Mouse (Mus musculus): Measurements from ENCODE around the gene Wwox.

Gene Wwox

DNA sequence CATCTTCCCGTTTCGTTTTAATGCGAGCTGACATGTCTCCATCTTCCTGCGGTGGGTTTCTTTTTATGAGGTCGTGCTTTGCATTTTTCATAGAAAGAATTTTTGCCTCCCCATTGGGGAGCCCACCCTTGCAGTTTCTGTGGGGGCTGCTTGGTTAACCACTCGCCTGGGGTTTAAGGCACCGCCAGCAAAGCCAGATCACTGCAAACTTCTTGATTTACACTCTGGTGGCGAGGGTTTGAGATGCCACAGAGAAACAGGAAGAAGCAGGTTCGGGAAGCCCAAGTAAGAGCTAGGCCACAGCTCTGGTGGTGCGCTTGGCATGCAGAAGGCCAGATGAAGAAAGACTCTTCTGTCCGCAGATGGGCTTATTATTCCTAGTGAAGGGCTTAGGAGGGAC, 789.4 kb downstream of the Wwox start:
- DNase-seq (ENCODE audit: low spot score): no peak

DNA sequence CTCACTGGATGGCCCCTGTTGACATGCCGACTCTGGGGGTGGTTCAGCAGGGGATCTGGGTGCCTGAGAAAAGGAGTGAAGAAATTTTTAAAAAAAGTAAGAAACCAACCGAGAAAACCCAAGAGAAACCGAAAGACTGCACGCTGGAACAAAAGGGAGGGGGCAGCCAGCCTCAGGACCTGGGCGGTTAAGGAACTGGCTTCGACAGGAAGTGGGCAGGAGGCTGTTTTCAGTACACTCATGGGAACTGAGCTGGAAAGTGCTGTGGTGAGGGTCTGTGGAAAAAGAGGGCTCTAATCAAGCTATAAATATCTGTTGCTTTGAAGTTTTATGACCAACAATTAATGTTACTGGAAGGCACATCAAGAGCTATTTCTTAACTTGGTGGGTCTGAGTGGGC, 794.6 kb downstream of the Wwox start:
- DNase-seq (ENCODE audit: low spot score): no peak

DNA sequence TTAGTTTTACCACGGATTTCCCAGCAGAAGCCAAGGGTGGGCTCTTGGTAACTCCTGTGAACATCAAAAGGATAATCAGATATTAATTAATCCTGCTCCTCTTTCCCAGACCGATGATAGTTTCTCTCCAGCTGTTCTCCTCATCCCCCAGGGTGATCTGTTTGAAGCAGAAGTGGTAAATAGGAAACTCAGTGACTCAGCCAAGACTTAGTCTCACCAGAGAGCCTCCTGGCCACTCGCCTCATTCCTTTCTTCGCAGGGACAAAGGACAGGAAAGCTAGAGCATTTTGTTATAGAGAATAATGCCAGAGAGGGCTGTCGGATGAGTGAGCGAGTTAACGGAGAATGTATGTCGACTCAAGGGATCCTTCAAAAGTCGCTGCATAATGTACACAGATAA, 798.1 kb downstream of the Wwox start:
- no peak for DNase-seq (ENCODE audit: low spot score)

DNA sequence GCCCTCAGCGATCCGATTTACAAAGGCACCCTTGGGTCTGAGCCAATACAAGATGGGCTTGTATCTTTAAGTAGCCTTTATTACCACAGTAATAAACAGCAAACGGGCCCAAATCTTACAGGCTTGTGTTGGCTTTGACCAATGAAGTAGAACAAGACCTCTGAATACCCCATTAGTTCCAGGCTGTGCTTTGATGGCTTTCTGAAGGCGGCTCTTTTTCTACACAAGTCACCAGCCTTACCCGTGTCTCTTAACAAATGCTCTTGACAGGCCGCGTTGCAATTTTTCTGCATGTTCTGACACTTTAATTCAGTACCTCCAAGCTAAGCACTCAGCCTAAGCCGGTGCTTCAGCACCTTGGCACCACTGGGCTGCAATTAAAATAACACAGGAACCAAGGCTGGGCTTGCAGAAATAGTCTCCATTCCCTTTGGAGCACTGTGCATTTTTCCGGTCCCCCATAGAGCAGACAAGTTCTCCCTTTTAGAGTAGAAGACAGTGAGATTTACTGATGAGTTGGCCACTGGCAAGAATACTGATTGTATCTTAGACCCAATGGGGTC, 804.1 kb downstream of the Wwox start:
- no peak for DNase-seq (ENCODE audit: low spot score)

DNA sequence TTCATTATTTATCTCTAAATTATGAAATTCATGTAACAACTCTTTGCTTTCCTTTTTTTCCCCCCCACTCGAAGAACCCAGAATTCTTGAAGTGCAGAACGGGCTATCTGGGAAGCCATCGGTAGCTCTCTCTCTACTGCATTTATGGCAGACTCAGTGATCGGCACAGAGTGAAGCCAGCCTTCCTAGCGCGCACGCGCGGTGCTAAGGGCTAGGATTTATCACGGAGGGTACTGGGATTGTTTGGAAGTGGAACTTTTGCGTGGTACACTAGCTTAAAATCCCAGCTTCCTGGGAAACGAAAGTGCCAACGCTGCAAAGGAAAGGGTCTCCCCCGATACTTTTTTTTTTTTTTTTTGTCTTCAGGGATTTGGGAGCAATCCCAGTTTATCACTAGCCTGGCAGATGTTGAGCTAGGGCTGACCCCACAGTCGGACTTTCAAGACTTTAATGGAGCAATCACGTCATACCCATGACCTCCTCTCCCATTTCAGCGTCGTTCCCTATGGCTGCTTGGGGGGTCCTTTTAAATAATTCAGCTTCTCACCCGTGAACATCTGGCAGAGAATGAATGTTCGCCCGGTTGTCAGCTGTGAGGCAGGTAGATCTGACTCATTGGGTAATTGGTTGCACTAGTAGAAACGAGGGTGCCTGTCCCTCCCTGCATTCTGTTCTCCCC, 810.4 kb downstream of the Wwox start:
- no peak for DNase-seq (ENCODE audit: low spot score)

DNA sequence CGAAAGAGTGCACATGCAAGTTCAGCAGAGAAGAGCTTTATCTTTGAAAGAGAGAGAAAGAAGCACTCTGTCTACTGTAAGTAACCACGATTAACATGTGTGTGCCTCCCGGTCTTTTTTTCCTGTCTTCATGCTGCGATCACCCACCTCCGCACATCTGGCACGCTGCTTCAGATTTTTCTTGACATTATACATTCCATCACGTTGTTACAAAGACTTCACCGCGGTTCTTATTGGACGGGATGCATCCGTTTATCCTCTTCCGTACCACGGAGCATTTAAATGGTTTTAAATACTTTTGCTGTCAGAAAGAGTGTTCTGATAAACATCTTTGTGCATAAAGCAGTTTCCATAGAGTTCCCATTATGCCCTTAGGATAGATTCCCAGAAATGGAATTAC, 816.1 kb downstream of the Wwox start:
- no peak for DNase-seq (ENCODE audit: low spot score)

DNA sequence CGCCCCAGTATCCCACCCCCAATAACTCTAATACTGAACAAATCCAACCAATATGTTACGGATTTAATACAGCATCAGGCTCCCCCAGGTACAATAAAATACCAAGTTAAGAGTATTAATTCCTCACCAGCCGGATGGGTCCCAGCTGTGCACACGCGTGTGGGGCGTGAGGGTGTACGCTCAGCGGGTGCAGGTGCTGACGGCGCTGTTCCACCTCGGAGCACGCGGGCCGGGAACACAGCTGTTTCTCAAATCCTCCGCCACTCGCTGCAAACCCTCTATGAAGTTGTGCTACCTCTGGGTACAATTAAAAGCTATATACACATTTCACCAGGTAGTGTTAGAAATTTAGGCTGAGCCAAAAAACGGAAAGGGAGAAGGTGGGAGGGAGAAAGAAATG, 818.0 kb downstream of the Wwox start:
- no peak for DNase-seq (ENCODE audit: low spot score)

DNA sequence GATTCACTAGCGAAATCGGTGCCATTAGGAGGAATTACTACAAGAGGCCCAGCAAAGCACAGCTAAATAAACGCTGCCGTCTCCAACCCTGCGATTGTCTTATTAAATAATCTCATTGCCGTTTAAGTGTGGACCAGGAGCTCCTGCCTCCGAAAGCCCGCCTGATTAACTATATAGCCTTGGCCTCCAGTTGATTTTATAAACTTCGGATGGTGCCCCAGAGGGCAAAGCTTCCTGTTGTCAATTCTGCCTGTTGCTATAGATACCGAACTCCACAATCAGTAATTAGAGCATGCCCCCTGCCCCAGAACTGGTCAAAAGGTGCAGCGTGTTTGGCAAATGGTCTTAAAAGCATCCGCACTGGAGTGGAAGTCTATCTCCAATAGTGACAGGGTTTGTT, 820.4 kb downstream of the Wwox start:
- DNase-seq (ENCODE audit: low spot score): no peak

DNA sequence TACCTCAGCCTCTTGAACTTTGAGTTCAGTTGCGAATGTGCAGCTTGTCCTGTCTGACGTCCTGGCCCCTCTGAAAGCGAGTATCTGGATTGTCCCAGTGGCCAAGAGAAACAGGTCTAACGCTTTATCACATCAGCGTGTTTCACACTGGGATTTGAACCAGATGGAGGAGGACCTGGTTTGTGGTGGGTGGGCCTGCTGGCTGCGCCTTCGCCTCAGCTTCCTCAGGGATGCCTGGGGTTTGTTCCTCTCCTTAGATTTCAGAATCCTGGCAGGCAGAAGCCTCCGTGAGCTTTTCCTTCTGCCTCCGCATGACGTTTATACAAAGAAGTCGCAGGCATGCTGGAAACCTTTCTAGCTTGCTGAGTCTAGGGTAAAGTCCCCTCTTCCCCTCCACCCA, 827.7 kb downstream of the Wwox start:
- DNase-seq (ENCODE audit: low spot score): no peak

DNA sequence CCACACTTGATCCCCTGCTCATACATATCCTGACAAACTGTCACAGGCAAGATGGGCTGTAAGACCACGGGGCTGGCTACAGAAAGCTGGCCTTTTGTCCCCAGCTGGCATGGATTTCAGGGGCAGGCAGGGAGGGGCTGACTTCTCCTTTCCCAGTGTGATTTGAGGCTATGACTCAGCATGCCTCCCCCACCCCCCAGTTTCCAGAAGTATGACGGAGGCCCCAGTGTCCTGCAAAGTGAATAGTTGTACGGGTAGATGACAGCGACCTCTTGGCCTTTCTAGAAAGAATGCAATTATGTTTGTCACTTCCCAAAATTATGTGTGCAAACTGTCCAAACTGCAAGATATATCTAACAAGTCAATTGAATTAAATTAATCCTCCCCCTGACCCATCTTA, 830.1 kb downstream of the Wwox start:
- no peak for DNase-seq (ENCODE audit: low spot score)

DNA sequence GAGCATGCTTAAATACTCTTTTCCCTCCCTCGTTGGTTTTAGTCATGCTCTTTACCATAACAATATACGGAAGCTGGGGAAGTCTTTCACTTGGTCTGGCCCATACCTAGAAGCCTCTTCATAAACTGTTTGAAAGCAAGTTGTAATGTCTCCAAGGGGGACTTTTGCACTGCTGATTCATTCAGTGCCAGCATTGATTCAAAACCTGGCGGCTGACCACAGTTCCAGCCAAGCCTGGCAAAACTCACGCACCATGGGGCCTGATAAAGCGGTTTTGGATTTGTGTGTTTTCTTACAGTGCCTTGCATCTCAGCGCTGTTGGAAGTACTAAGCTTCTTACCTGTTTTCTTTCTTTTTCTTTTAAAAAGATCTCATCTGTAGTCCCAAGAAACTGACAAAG, 834.5 kb downstream of the Wwox start:
- DNase-seq (ENCODE audit: low spot score): no peak

DNA sequence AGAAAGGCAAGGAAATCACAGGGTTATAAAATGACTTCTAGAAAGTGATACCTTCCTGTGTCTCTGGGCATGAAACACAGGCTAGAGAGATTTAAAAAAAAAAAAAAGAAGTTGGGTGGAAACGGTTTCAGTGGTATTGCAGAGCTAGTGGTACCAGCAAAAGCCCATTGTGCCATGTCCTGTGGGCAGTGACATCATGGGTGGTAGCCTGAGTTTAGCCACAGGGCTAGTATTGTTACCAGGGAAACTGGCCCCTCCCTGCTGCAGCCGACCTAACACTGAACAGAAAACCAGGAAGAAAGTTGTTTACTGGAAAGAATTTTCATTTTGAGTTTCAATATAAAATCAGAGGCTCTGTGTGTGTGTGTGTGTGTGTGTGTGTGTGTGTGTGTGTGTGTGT, 836.8 kb downstream of the Wwox start:
- DNase-seq (ENCODE audit: low spot score): no peak

DNA sequence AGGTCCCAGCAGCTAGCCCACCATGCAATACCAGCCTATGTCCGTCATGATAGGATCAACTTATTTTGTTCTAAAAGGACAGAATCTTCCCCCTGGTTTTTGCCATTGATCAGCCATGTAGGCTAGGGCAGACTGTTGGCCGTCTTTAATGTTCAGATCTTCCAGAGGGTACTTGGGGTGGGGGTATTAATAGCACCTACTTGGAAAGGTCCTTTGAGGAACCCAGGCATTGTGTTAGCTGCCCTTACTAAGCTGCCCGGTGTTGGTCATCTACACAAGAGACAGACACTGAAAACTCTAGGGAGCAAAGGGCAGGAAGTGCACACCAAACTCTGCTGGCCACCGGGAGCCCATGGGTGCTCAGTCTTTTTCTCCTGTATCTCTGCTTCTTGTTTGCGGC, 838.8 kb downstream of the Wwox start:
- no peak for DNase-seq (ENCODE audit: low spot score)

DNA sequence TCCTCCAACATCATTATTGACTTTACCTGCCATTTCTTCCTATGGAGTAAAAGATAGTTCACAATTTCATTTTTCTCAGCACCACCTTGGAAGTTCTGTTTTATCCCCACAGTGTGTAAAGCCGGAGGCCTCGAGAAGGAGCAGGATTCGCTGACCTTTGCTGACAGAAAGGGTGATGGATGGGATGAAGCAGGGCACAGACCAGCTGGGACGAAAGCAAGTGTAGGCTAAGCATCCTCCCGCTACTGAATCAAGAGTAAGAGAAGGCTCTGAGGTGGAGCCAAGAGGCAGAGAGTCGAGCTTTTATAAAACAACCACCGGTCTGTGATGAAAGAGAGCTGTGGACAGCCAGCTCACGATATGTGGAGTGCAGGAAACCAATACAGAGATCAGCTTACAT, 850.8 kb downstream of the Wwox start:
- no peak for DNase-seq (ENCODE audit: low spot score)

DNA sequence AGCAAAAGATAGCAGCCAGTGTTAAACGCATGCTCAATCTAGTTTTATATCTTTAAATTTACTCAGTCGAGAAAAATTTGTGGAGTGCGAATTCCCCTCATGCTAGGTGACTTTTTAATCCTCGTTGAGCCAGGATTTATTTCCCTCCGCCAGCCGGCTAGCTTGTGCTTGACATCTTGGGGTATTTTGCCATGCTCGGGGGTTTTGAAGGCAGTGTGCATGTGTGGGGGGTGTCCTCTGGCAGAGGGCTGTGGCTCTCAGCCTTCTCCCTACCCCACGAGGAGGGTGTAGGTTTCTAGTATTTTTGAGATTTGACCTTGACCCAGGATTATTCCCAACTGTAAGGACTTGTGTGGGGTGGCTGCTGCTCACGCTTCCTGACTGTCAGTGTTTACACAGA, 857.3 kb downstream of the Wwox start:
- no peak for DNase-seq (ENCODE audit: low spot score)

DNA sequence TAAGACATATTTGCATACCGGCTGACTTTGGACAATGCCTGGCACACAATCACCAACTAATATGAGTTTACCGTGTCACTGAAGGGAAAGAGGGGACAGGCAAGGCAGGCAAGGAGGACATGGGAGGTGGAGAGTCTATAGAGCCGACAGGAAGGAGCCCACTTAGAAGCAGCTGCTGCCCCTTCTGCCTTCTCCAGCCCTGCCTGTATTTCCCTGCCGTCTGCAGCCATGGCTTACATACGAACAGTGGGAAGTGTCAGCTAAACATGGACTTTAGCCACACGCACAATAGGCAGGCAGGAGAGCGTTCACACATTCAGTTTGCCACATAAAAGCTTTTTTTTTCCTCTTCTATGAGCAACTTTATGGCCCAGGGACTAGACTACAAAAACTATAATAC, 863.0 kb downstream of the Wwox start:
- no peak for DNase-seq (ENCODE audit: low spot score)

DNA sequence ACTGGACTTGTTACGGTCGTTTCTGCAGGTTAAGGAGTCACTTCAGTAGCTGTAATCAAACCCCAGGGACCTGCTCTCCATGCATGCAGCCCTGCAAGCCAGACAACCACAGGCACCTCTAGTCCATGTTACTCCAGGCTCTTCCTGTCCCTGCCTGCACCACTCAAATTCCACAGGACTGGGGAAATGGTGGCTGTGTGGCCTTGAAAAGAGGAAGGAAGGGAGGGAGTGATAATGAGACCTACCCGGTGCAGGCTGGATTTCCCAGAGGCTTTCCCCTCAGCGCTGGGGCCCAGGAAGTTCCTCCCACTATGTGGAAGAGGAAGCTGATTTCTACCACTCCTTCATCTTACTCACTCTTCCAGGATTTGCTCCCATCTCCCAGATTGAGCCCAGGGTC, 868.0 kb downstream of the Wwox start:
- DNase-seq (ENCODE audit: low spot score): no peak

DNA sequence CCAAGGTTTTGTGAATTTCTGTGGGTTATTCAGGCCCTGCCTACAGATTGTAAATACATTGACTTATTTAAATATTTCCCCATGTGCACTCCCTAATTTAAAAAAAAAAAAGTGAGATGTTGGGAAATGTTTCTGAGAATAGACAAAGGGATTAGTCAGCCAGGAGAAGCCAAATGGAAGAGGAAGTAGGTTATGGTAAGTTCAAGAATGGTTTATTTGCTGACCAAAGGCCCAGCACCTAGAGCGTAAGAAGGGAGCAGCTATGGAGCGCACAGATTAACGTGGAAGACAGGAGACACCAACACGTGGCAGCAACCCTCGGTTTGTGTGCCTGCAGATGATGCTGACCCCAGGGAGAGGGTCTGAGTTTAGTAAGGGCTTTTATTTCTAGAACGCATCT, 871.5 kb downstream of the Wwox start:
- DNase-seq (ENCODE audit: low spot score): no peak

DNA sequence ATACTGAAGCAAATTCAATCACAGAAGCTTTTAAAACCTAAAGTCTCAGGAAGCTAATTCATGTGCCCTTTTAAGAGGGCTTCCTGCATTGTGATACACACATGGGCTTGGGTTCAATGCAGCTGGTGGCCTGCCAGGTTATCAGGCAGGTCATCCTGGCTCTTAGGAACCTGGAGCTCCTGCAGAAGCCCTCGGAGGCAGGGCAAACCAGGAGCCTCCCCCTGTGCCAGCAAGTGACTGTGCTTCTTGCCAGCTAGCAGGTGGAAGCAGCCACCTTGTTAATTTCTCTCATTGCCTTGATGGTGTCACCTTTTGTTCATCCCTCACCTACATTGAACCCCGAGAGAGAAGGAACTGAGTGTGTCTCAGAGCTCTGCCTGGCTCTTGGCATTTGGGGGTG, 872.9 kb downstream of the Wwox start:
- no peak for DNase-seq (ENCODE audit: low spot score)

DNA sequence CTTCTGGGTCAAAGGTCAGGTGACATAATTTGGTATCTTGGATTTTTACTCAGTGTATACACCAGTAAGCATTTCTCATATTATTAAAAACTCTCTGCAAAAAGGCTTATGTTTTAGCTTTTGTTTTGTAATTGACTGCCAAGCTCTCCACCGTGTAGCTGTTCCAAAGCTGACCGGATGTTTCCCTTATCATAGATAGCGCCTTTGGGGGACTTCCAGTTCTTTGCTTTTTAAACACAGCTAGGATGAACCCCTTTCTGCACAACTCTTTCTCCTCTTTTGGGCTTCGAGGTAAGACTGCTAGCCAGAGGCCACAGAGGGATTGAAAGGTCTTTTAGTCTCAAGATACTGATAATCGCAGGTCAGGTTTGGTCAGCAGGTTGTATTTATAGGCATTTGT, 883.0 kb downstream of the Wwox start:
- DNase-seq (ENCODE audit: low spot score): no peak

DNA sequence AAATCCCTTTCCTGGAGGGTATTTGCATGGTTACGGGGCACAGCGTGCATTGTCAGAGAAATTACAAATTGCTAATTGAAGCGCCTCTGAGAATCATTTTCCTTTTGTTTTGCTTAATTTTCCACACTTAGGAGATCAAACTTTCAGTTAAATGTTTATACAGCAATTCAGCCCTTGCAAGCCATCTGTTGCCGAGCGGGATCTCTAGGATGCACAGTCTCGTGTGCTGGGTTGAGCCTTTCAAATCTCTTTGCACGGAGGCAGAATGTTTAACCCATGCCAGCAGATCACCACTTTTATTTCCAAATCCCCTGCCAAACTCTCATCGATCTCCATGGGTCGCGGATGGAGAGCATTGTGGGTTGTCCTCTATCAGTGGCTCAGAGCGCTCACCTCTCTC, 891.2 kb downstream of the Wwox start:
- DNase-seq (ENCODE audit: low spot score): no peak

DNA sequence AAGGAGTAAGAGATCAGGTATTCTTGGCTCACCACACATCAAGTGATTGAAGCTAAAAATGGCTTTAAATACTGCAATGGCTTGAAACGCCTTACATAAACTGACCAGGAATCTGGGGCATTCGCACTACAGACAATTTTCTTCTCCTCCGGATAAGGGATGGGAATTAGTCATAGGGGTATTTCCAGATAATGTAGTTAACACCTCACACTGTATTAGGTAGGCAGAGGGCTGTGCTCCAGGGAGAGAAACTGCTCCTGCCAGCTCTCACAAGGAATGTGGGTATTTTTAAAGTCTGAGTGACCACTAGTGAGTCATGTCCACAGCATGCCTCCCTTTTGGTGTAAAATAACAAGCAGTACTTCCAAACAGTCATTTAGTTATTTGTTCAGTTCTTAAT, 894.5 kb downstream of the Wwox start:
- no peak for DNase-seq (ENCODE audit: low spot score)

DNA sequence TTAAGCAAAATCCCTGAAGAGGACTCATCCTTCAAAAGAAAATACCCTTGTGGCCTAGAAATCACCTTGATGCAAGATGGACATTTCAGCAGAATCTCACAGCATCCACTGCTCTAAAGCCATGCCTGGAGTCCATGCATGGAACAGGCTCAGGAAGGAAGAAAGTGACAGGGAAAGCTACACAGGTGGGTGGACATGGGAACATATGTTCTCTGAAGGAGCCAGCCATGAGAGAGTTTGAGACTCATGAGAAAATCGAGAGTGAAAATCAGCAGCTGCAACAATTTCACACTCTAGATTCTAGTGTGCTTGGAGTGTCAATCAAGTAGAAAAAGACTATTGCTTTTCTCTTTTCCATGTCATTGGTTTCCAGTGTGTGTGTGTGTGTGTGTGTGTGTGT, 896.9 kb downstream of the Wwox start:
- DNase-seq (ENCODE audit: low spot score): no peak

DNA sequence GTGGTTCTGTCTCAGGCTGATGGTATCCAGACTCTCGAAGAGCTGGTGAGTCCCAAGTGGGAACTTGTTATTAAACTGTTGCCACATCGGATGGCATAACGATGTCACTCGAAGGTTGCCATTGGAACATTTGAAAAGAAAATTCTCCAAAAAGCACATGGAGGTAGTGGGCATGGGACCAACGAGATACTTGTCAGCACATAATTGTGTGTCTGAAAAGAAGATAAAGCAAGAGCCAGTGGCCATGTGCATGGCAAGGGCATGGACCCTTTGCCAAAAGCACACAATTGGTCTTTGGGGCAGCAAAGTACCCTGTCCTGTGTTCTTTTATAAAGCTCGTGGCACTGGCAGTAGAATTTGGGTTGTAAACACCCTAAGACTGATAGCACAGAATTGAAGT, 909.2 kb downstream of the Wwox start:
- no peak for DNase-seq (ENCODE audit: low spot score)

DNA sequence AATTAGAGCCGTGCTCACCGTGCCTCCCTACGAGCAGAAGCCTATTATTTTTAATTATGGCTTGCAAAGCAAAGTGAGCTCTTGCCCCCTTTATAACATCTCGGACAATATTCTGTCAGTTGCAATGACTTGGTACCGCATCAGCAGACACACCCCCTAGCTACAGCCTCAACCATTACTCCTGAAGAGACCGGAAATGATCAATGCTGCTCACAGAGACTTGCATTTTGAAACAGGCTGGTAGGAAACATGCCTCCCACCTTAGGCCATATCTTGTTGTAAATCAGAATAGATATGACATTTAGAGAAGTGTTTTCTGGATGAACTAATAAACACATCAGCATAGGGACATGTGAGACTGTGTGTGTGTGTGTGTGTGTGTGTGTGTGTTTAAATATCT, 911.3 kb downstream of the Wwox start:
- no peak for DNase-seq (ENCODE audit: low spot score)
